Mouse (Mus musculus): ENCODE measurements at regions not wholly inside any gene's neighbourhood (a gene's known extent, or its start where the extent isn't known, plus 50 kb on each side); places are given as distances from the start of the nearest gene placed in this dataset.
A peak's percentile ranks its signal among the peaks of the same experiment; 100 is the strongest.

DNA sequence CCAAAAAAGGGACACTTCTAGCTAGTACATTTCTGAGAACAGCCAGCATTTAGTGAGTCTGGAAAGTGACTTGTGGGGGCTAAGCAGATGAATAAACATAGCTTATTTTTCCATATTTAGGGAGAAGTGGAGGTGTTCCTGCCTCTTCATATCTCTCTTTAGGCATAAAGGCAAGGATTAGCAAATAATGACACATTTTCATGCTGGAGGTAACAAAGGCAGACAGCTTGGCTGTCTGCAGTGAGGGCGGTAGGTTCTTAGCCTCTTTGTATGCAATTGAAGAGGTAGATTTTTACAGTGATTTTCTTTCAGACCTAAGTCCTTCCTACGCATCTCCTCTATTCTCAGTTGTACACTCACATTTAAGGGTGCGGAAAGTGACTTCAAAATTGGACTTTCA is 176.5 kb downstream of the Icos start:
- H3K4me3 ChIP-seq, result no peak overlapping the region
- H3K4me1 ChIP-seq, result no peaks in the 10 kb centered on the region
- H3K9me3 ChIP-seq (replicated peaks), result no peaks in the 10 kb centered on the region
- H3K36me3 ChIP-seq, result no peaks in the 10 kb centered on the region
- no peak overlapping the region for H3K9ac ChIP-seq
- 96% methylated on average over 3 of the region's 3 CpGs for WGBS
- no peak overlapping the region for H3K4me2 ChIP-seq (replicated peaks)
- ATAC-seq (ENCODE audit: low FRiP score), result no peak
- no peak overlapping the region for H3K27ac ChIP-seq
- no peaks in the 10 kb centered on the region for H3K27me3 ChIP-seq

- no peak overlapping the region for H3K9ac ChIP-seq
- no peak overlapping the region for H3K4me3 ChIP-seq
- no peaks in the 10 kb centered on the region for H3K27me3 ChIP-seq
- WGBS, result 77% methylated on average over 4 of the region's 4 CpGs
- H3K27ac ChIP-seq, result no peak overlapping the region
- H3K4me2 ChIP-seq (replicated peaks), result no peak overlapping the region
- no peaks in the 10 kb centered on the region for H3K9me3 ChIP-seq (replicated peaks)
- ATAC-seq (ENCODE audit: low FRiP score), result no peak
- no peaks in the 10 kb centered on the region for H3K36me3 ChIP-seq
- H3K4me1 ChIP-seq, result no peaks in the 10 kb centered on the region
These were observed 179.5 kb downstream of the Icos start for GRCm38 (mm10) chr1:61157271-61157670.

DNA sequence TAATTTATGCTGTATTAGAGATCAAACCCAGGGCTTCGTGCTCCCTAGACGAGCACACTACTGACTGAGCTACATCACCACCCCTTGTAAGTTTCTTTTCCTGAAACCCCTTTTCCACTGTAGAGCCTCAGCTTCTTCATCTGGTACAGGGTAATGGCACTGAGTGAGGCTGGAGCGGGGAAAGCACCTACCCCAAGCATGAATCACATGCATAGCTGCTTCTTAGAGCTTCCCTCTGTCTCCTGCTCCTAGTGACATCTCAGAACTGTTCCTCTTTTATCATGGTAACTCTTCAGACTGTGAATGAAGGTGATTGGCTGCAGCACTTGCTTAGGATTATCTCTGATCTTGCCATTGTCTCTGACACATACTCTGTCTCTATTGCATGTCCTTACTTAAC is 182.8 kb downstream of the Icos start:
- Histone ChIP-seq H3K4me1 (no peaks in the 10 kb centered on the region), H3K27ac (no peak overlapping the region), H3K36me3 (no peaks in the 10 kb centered on the region), H3K4me2 (replicated peaks) (no peak overlapping the region), H3K27me3 (no peaks in the 10 kb centered on the region), H3K9me3 (replicated peaks) (no peaks in the 10 kb centered on the region), H3K4me3 (no peak overlapping the region), H3K9ac (no peak overlapping the region)
- WGBS, result 80% methylated on average over 3 of the region's 3 CpGs
- no peak for ATAC-seq (ENCODE audit: low FRiP score)

DNA sequence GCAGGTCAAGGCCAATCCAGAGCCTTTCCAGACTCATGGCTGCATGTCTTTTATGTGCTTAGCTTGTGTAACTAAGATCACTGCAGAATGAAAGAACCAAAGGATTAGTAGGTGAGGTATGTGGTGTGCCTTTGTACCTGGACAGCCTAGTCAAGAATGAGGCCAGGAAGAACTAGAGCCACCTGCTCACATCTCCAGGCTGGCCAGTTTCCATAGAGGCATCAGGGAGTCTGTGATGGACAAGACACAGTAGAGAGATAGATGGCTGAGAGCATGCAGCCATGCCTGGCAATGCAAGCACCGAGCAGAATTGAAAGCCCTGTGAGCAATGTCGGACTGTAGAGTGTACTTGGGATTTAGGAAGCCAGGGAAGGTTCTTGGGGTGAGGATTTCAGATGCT is 186.5 kb downstream of the Icos start:
- no peaks in the 10 kb centered on the region for H3K9me3 ChIP-seq (replicated peaks)
- no peaks in the 10 kb centered on the region for H3K36me3 ChIP-seq
- H3K4me3 ChIP-seq, result no peak overlapping the region
- ATAC-seq (ENCODE audit: low FRiP score), result no peak
- no peak overlapping the region for H3K27ac ChIP-seq
- H3K27me3 ChIP-seq, result no peaks in the 10 kb centered on the region
- no peak overlapping the region for H3K4me2 ChIP-seq (replicated peaks)
- 92% methylated on average over 2 of the region's 2 CpGs for WGBS
- no peaks in the 10 kb centered on the region for H3K4me1 ChIP-seq
- no peak overlapping the region for H3K9ac ChIP-seq

DNA sequence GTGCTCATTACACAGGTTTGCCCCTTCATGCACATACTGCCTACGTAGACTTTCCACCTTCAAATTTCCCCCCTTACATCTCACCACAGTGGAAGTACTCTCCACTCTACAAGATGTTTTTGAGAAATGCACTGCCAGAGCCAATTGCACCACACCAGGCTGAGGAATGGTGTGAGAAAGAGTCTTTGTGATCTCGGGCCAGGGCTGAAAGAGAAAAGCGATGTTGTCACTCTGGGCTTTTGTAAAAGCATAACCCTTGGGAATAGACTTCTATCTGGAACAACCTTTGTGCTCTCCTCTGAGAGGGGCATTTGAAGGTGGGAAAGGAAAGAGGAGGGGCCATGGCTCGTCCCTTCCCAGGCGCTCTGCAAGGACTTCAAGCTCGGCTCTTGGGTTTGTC is 194.2 kb downstream of the Icos start:
- no peaks in the 10 kb centered on the region for H3K9me3 ChIP-seq (replicated peaks)
- no peak overlapping the region for H3K27ac ChIP-seq
- no peaks in the 10 kb centered on the region for H3K4me1 ChIP-seq
- 73% methylated on average over 6 of the region's 6 CpGs for WGBS
- H3K36me3 ChIP-seq, result no peaks in the 10 kb centered on the region
- no peak overlapping the region for H3K9ac ChIP-seq
- ATAC-seq (ENCODE audit: low FRiP score), result no peak
- no peak overlapping the region for H3K4me2 ChIP-seq (replicated peaks)
- H3K27me3 ChIP-seq, result no peaks in the 10 kb centered on the region
- H3K4me3 ChIP-seq, result no peak overlapping the region

GRCm38 (mm10) chr1:61172946-61173345 is 195.2 kb downstream of the Icos start:
- H3K4me2 ChIP-seq (replicated peaks), result no peak overlapping the region
- no peaks in the 10 kb centered on the region for H3K36me3 ChIP-seq
- no peaks in the 10 kb centered on the region for H3K4me1 ChIP-seq
- no peaks in the 10 kb centered on the region for H3K9me3 ChIP-seq (replicated peaks)
- no peak overlapping the region for H3K27ac ChIP-seq
- H3K9ac ChIP-seq, result no peak overlapping the region
- no peak for ATAC-seq (ENCODE audit: low FRiP score)
- peaks cover 6% of the 10 kb centered on the region; the same call in 1 of the 2 replicates for H3K27me3 ChIP-seq
- no peak overlapping the region for H3K4me3 ChIP-seq
- 79% methylated on average over 6 of the region's 6 CpGs for WGBS

GRCm38 (mm10) chr1:61175239-61175638 is 197.5 kb downstream of the Icos start:
- Histone ChIP-seq H3K9me3 (replicated peaks) (no peaks in the 10 kb centered on the region), H3K27ac (no peak overlapping the region), H3K9ac (no peak overlapping the region), H3K36me3 (no peaks in the 10 kb centered on the region), H3K4me3 (no peak overlapping the region), H3K4me1 (peaks cover 11% of the 10 kb centered on the region), H3K27me3 (peaks cover 7% of the 10 kb centered on the region; the same call in 1 of the 2 replicates), H3K4me2 (replicated peaks) (no peak overlapping the region)
- no peak for ATAC-seq (ENCODE audit: low FRiP score)
- WGBS, result 94% methylated on average over 2 of the region's 2 CpGs

DNA sequence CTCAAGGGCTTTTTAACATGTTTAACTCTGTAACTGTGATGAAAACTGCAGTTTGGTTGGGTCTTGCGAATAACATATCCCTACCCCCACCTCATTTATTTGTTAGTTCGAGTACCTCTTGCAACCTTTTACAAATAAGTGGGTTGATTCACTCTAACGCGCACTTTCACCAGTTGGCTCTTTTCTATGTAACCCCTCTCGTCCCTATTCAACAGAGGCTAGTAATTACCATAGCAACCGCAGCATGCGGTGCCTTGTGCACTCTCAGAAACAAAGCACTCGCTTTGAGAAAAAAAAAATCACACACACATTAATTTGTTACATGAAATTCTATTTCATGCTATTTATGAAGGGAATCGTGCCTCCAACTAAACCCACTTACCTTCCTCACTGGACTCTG is 201.7 kb downstream of the Icos start:
- H3K27ac ChIP-seq, result peak overlapping the region; percentile 66

DNA sequence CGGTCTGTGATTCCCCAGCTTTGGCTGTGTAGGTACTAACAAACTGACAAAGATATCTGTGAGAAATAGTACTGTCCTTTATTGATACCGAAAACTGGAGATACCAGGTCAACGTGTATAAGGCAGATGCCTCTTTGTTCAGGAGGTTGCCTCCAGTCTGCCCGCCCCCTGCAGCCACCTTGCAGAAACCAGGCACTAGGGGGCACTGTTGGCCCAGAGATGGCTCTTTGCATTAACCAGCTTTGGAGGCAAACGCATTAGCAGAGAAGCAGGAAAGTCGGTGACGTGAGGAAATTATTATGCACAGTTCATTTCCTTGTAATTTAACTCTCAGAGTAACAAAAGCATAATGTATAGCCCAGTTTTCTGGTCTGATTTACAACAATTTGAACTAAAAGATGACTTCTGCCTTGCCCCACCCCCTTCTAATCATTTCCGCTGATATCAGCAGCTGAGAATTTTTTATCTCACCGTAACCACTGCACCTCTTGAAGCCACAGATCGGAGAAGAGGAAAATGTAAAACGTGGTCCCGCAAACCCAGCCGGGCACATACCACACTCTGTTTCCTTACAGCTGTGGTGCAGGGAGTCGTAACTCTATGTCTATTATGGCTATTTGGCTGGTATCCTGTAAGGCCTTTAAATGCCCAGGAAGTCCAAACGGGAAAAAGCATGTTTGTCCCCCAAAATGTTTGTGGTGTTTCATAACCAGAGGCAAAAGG is 203.5 kb downstream of the Icos start:
- 28% methylated on average over 15 of the region's 15 CpGs for WGBS
- no peak overlapping the region for H3K9ac ChIP-seq
- no peaks in the 10 kb centered on the region for H3K9me3 ChIP-seq (replicated peaks)
- peaks cover 28% of the 10 kb centered on the region for H3K4me1 ChIP-seq
- H3K27ac ChIP-seq, result peak overlapping the region; percentile 66
- ATAC-seq (ENCODE audit: low FRiP score), result peak; percentile 82
- H3K36me3 ChIP-seq, result no peaks in the 10 kb centered on the region
- peak overlapping the region; percentile 29 for H3K4me2 ChIP-seq (replicated peaks)
- peaks cover 10% of the 10 kb centered on the region; the same call in 1 of the 2 replicates for H3K27me3 ChIP-seq
- H3K4me3 ChIP-seq, result no peak overlapping the region

More for the DNA sequence above, 201.7 kb downstream of the Icos start:
- 31% methylated on average over 9 of the region's 9 CpGs for WGBS
- Histone ChIP-seq H3K9me3 (replicated peaks) (no peaks in the 10 kb centered on the region), H3K4me2 (replicated peaks) (no peak overlapping the region; the same call in 1 of the 2 replicates), H3K4me1 (peaks cover 28% of the 10 kb centered on the region), H3K27me3 (peaks cover 10% of the 10 kb centered on the region; the same call in 1 of the 2 replicates), H3K4me3 (no peak overlapping the region), H3K9ac (no peak overlapping the region), H3K36me3 (no peaks in the 10 kb centered on the region)
- peak; percentile 56; the same call in 1 of the 2 replicates for ATAC-seq (ENCODE audit: low FRiP score)

- H3K4me1 ChIP-seq, result no peaks in the 10 kb centered on the region
- 85% methylated on average over 6 of the region's 6 CpGs for WGBS
- H3K36me3 ChIP-seq, result no peaks in the 10 kb centered on the region
- H3K9ac ChIP-seq, result no peak overlapping the region
- no peaks in the 10 kb centered on the region for H3K9me3 ChIP-seq (replicated peaks)
- no peak overlapping the region for H3K4me3 ChIP-seq
- no peak for ATAC-seq (ENCODE audit: low FRiP score)
- 0 out of 2 replicates have a peak, but pooled peaks cover 3% of the 10 kb centered on the region for H3K27me3 ChIP-seq
- H3K27ac ChIP-seq, result no peak overlapping the region
- H3K4me2 ChIP-seq (replicated peaks), result no peak overlapping the region
These were observed 209.8 kb downstream of the Icos start for GRCm38 (mm10) chr1:61187381-61188100.

DNA sequence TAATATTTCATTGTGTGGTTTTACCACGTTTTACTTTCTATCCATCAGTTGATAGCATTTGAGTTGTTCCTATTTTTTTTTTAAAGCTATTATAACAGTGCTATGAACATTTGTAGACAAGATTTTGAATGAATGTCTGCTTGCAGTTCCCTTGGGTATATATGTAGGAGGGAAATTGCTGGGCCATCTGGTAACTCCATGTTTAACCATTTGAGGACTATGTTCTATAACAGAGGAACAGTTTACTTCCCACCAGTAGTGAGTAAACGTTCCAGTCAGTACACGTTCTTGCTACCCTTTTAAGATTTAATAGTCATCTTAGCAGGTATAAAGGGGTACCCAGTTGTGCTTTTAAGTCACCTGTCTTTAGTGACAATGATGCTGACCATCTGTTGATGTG is 213.2 kb downstream of the Icos start:
- no peaks in the 10 kb centered on the region for H3K27me3 ChIP-seq
- H3K9ac ChIP-seq, result no peak overlapping the region
- no peak for ATAC-seq (ENCODE audit: low FRiP score)
- H3K27ac ChIP-seq, result no peak overlapping the region
- H3K9me3 ChIP-seq (replicated peaks), result no peaks in the 10 kb centered on the region
- no peak overlapping the region for H3K4me2 ChIP-seq (replicated peaks)
- no peak overlapping the region for H3K4me3 ChIP-seq
- no peaks in the 10 kb centered on the region for H3K36me3 ChIP-seq
- 84% methylated on average over 3 of the region's 3 CpGs for WGBS
- H3K4me1 ChIP-seq, result no peaks in the 10 kb centered on the region

DNA sequence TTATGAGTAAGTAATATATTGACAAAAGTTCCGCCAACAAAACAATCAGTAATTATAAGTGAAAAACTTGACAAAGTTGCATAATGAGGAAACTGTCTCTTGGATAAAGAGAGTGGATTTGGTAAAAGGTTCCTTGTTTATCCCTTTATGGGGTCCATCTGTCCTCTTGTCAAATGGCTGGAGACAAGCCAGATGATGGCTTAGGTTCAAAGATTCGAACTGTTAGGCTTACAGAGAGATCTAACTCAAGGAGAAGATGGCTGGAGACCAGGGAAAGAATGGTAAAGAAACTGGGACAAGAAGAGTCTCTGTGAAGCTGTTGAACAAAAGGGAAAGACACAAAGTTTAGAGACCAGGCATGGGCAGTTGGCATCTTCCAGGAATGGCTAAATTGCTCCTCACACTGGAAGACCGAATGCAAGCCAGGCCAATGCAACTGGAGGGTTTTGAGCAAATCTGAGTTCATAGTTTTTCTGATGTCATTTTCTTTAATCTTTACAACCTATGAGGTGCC is 220.9 kb downstream of the Icos start:
- Histone ChIP-seq H3K36me3 (no peaks in the 10 kb centered on the region), H3K27ac (no peak overlapping the region), H3K4me2 (replicated peaks) (no peak overlapping the region), H3K27me3 (no peaks in the 10 kb centered on the region), H3K9ac (no peak overlapping the region), H3K4me1 (peaks cover 7% of the 10 kb centered on the region), H3K9me3 (replicated peaks) (no peaks in the 10 kb centered on the region), H3K4me3 (no peak overlapping the region)
- 85% methylated on average over 3 of the region's 3 CpGs for WGBS
- ATAC-seq (ENCODE audit: low FRiP score), result no peak
